In genomic region chr14:27507894-27508643, GRCm38 (mm10) we compare ENCODE assay signal across 8 mouse cellular contexts. TPM values are rescaled to one million over a fixed set of nuclear protein-coding genes. Genes with fewer than 3 reads are reported as not detected.
DNase-seq lines count a peak whose midpoint lies in the region; ATAC-seq and TF ChIP-seq lines count a peak whose summit lies in the region.

TSS of gene Ccdc66 (minus strand) at chr14:27508460.

- H3K27me3 ChIP-seq in CH12.LX (replicated peaks): no peaks in the 10 kb centered on the region
- no peaks in the 10 kb centered on the region for H3K27me3 ChIP-seq in forebrain, embryonic 12.5 days
- no peaks in the 10 kb centered on the region for H3K27me3 ChIP-seq in heart, postnatal 0 days (ENCODE audit: control insufficient read depth, insufficient read depth, low read length)
- H3K27me3 ChIP-seq in liver, embryonic 16.5 days (ENCODE audit: control insufficient read depth, insufficient read depth, low read depth, low read length): no peaks in the 10 kb centered on the region
- H3K27me3 ChIP-seq in neural tube, embryonic 13.5 days: no peaks in the 10 kb centered on the region
- no peaks in the 10 kb centered on the region for H3K27me3 ChIP-seq in testis, adult 2 months (ENCODE audit: control insufficient read depth, insufficient read depth, low read length)

- no peak for TF ChIP-seq RAD21 in CH12.LX (IDR thresholded peaks at IDR 0.05; ENCODE audit: low read depth, low read length)

- peak; percentile 99 for ATAC-seq in forebrain, embryonic 12.5 days (ENCODE audit: low FRiP score)
- ATAC-seq in heart, postnatal 0 days (ENCODE audit: insufficient read depth, low read depth): peak; percentile 98
- ATAC-seq in liver, embryonic 16.5 days (ENCODE audit: low read depth): peak; percentile 97
- peak; percentile 96 for ATAC-seq in neural tube, embryonic 13.5 days (ENCODE audit: low read depth)

- peak; percentile 93 for DNase-seq in CH12.LX (ENCODE audit: extremely low read depth)
- DNase-seq in c-Kit-positive CD71-positive TER-119-negative erythroid progenitor cells, embryonic 14.5 days (ENCODE audit: low read depth): peak; percentile 88
- DNase-seq in heart, postnatal 0 days (ENCODE audit: low spot score): peak; percentile 87
- peak; percentile 98 to 99 for DNase-seq in kidney, postnatal 4 days

- dilution Hi-C loops in CH12.LX (cut with MboI; ENCODE audit: extremely low pct_ligation_motif_present, extremely low pct_unique_long_range_greater_than_20kb, low sequenced_read_pairs): no loop called here

- under 1% methylated on average over 46 of the region's 51 CpGs for WGBS in forebrain, embryonic 12.5 days
- WGBS in heart, postnatal 0 days: under 1% methylated on average over 51 of the region's 51 CpGs
- under 1% methylated on average over 51 of the region's 51 CpGs for WGBS in liver, embryonic 16.5 days (ENCODE audit: insufficient replicate concordance)
- WGBS in neural tube, embryonic 13.5 days: under 1% methylated on average over 51 of the region's 51 CpGs

- peaks cover 0 to 23% of the 10 kb centered on the region in 2 experiments for H3K36me3 ChIP-seq in CH12.LX (replicated peaks in 1 of 2; ENCODE audit: control insufficient read depth in 1 of 2, insufficient read depth in 1 of 2, low read length in 1 of 2)
- no peaks in the 10 kb centered on the region; the same call in 1 of the 2 replicates for H3K36me3 ChIP-seq in forebrain, embryonic 12.5 days (replicated peaks)
- H3K36me3 ChIP-seq in heart, postnatal 0 days (replicated peaks; ENCODE audit: control insufficient read depth, insufficient read depth, low read length): no peaks in the 10 kb centered on the region
- H3K36me3 ChIP-seq in liver, embryonic 16.5 days (ENCODE audit: control insufficient read depth, insufficient read depth): no peaks in the 10 kb centered on the region
- H3K36me3 ChIP-seq in neural tube, embryonic 13.5 days: peaks cover 11% of the 10 kb centered on the region
- H3K36me3 ChIP-seq in testis, adult 2 months (ENCODE audit: control insufficient read depth, insufficient read depth, low read length): no peaks in the 10 kb centered on the region; the same call in 1 of the 2 replicates

- no peaks in the 10 kb centered on the region for H3K9me3 ChIP-seq in CH12.LX (replicated peaks; ENCODE audit: low read length)
- H3K9me3 ChIP-seq in forebrain, embryonic 12.5 days: no peaks in the 10 kb centered on the region
- H3K9me3 ChIP-seq in heart, postnatal 0 days (replicated peaks; ENCODE audit: control insufficient read depth, low read length): no peaks in the 10 kb centered on the region
- no peaks in the 10 kb centered on the region for H3K9me3 ChIP-seq in liver, embryonic 16.5 days (replicated peaks; ENCODE audit: control insufficient read depth, low read length)
- H3K9me3 ChIP-seq in neural tube, embryonic 13.5 days: no peaks in the 10 kb centered on the region

- no peak for TF ChIP-seq EP300 in CH12.LX (IDR thresholded peaks at IDR 0.05; ENCODE audit: low read length)
- TF ChIP-seq EP300 in heart, postnatal 0 days (IDR thresholded peaks at IDR 0.05; ENCODE audit: low read depth): 0 out of 2 replicates have a peak, but pooled peaks have one; percentile 55

- peak within 1 kb of the TSS; percentile 76 to 87 (median 83) for H3K4me3 ChIP-seq in CH12.LX (replicated peaks in 1 of 3; ENCODE audit: low read depth in 2 of 3, low read length in 2 of 3, poor library complexity in 1 of 3)
- H3K4me3 ChIP-seq in forebrain, embryonic 12.5 days (replicated peaks): peak within 1 kb of the TSS; percentile 79
- peak within 1 kb of the TSS; percentile 89 for H3K4me3 ChIP-seq in heart, postnatal 0 days (ENCODE audit: low read depth, low read length)
- peak within 1 kb of the TSS; percentile 82 for H3K4me3 ChIP-seq in liver, embryonic 16.5 days (ENCODE audit: low read depth, low read length)
- peak within 1 kb of the TSS; percentile 87 for H3K4me3 ChIP-seq in neural tube, embryonic 13.5 days
- peak within 1 kb of the TSS; percentile 86 for H3K4me3 ChIP-seq in testis, adult 2 months (ENCODE audit: control insufficient read depth, low read depth, low read length)

- peaks cover 0 to 17% of the 10 kb centered on the region in 2 experiments; a peak in 2 of 4 replicates for H3K4me1 ChIP-seq in CH12.LX (ENCODE audit: control insufficient read depth in 1 of 2, insufficient read depth in 2 of 2)
- H3K4me1 ChIP-seq in forebrain, embryonic 12.5 days: peaks cover 11% of the 10 kb centered on the region
- 0 out of 2 replicates have a peak, but pooled peaks cover 3% of the 10 kb centered on the region for H3K4me1 ChIP-seq in heart, postnatal 0 days (ENCODE audit: control insufficient read depth, insufficient read depth)
- peaks cover 4% of the 10 kb centered on the region for H3K4me1 ChIP-seq in liver, embryonic 16.5 days (ENCODE audit: control insufficient read depth, low read depth, low read length)
- H3K4me1 ChIP-seq in neural tube, embryonic 13.5 days (replicated peaks): peaks cover 17% of the 10 kb centered on the region
- H3K4me1 ChIP-seq in testis, adult 2 months (ENCODE audit: control insufficient read depth, insufficient read depth, low read length): peaks cover 5% of the 10 kb centered on the region; the same call in 1 of the 2 replicates

- in situ Hi-C loops in CH12.LX (cut with MboI; ENCODE audit: low pct_ligation_motif_present, low pct_unique_long_range_greater_than_20kb, low sequenced_read_pairs): no loop called here

- TF ChIP-seq CTCF in CH12.LX (conservative IDR thresholded peaks at IDR 0.05 in 1 of 2, IDR thresholded peaks at IDR 0.05 in 1 of 2; ENCODE audit: low read depth in 2 of 2, low read length in 2 of 2): no peak
- TF ChIP-seq CTCF in heart, postnatal 0 days (IDR thresholded peaks at IDR 0.05; ENCODE audit: low read depth): no peak
- TF ChIP-seq CTCF in testis, adult 2 months (IDR thresholded peaks at IDR 0.05; ENCODE audit: control insufficient read depth, insufficient read depth, insufficient replicate concordance, low read depth, low read length): no peak

- TF ChIP-seq POLR2A in CH12.LX (IDR thresholded peaks at IDR 0.05; ENCODE audit: low read depth, low read length): peak; percentile 73; the same call in 1 of the 2 replicates
- peak; percentile 77 for TF ChIP-seq POLR2A in testis, adult 2 months (IDR thresholded peaks at IDR 0.05; ENCODE audit: control insufficient read depth, low read depth, low read length)

- no peaks in the 10 kb centered on the region for H3K79me2 ChIP-seq in CH12.LX (replicated peaks; ENCODE audit: control insufficient read depth, extremely low read depth, insufficient read depth, poor library complexity, severe bottlenecking)

- no peak within 1 kb of the TSS for H3K27ac ChIP-seq in CH12.LX (ENCODE audit: insufficient read depth, low read depth)
- peak within 1 kb of the TSS; percentile 66 for H3K27ac ChIP-seq in forebrain, embryonic 12.5 days
- peak within 1 kb of the TSS; percentile 71 for H3K27ac ChIP-seq in heart, postnatal 0 days (ENCODE audit: low read depth)
- peak within 1 kb of the TSS; percentile 44 for H3K27ac ChIP-seq in liver, embryonic 16.5 days (ENCODE audit: low read length)
- peak within 1 kb of the TSS; percentile 78 for H3K27ac ChIP-seq in neural tube, embryonic 13.5 days (replicated peaks)
- H3K27ac ChIP-seq in testis, adult 2 months (ENCODE audit: control insufficient read depth, insufficient read depth, low read depth, low read length): peak within 1 kb of the TSS; percentile 90

- H3K9ac ChIP-seq in CH12.LX (ENCODE audit: insufficient read depth, low read depth): peak within 1 kb of the TSS; percentile 49
- peak within 1 kb of the TSS; percentile 80 for H3K9ac ChIP-seq in forebrain, embryonic 12.5 days
- peak within 1 kb of the TSS; percentile 67 for H3K9ac ChIP-seq in heart, postnatal 0 days (replicated peaks; ENCODE audit: low read depth, low read length)
- H3K9ac ChIP-seq in liver, embryonic 16.5 days (ENCODE audit: low read depth, low read length): peak within 1 kb of the TSS; percentile 75
- peak within 1 kb of the TSS; percentile 84 for H3K9ac ChIP-seq in neural tube, embryonic 13.5 days

- H3K4me2 ChIP-seq in CH12.LX (ENCODE audit: insufficient read depth, low read depth, poor library complexity, severe bottlenecking): peak within 1 kb of the TSS; percentile 98
- peak within 1 kb of the TSS; percentile 69 for H3K4me2 ChIP-seq in forebrain, embryonic 12.5 days
- H3K4me2 ChIP-seq in heart, postnatal 0 days (ENCODE audit: low read depth, low read length): peak within 1 kb of the TSS; percentile 69
- H3K4me2 ChIP-seq in liver, embryonic 16.5 days (ENCODE audit: low read depth, low read length): peak within 1 kb of the TSS; percentile 58
- H3K4me2 ChIP-seq in neural tube, embryonic 13.5 days: peak within 1 kb of the TSS; percentile 75

TF ChIP-seq in CH12.LX, 34 proteins besides CTCF, POLR2A, EP300 and RAD21 (continues in another document):
- TF ChIP-seq KAT2A (IDR thresholded peaks at IDR 0.05; ENCODE audit: insufficient replicate concordance, low read length) (no peak), ZKSCAN1 (IDR thresholded peaks at IDR 0.05; ENCODE audit: borderline replicate concordance, low read depth, low read length) (no peak), IRF4 (IDR thresholded peaks at IDR 0.05; ENCODE audit: low read depth, low read length) (peak; percentile 25; the same call in 1 of the 2 replicates), NRF1 (IDR thresholded peaks at IDR 0.05; ENCODE audit: low read depth, low read length) (peak; percentile 51; the same call in 1 of the 2 replicates), JUND (conservative IDR thresholded peaks at IDR 0.05; ENCODE audit: low read depth, low read length) (no peak), USF2 (conservative IDR thresholded peaks at IDR 0.05; ENCODE audit: low read depth, low read length) (no peak), MAX (IDR thresholded peaks at IDR 0.05; ENCODE audit: low read length) (no peak; the same call in 1 of the 2 replicates), ZMIZ1 (IDR thresholded peaks at IDR 0.05; ENCODE audit: low read depth, low read length) (peak; percentile 39; the same call in 1 of the 2 replicates), POLR2AphosphoS2 (IDR thresholded peaks at IDR 0.05; ENCODE audit: low read depth, low read length) (no peak), CHD2 (IDR thresholded peaks at IDR 0.05; ENCODE audit: low read length) (peak; percentile 92), SMC3 (IDR thresholded peaks at IDR 0.05; ENCODE audit: low read depth, low read length) (no peak; the same call in 1 of the 2 replicates), JUN (IDR thresholded peaks at IDR 0.05; ENCODE audit: insufficient read depth, low read depth, low read length) (no peak)

RNA-seq across cellular contexts. Expression of gene Ccdc66, which starts in this region (rescaled TPM):
- total RNA-seq in CH12.LX (2012; rRNA removed) (6.9 and 7.4 TPM in 2 replicates), CH12.LX (2014; rRNA removed) (9.0 and 9.2 TPM in 2 replicates)
- polyA plus RNA-seq in CH12.LX (2012; ENCODE audit: insufficient read length, low read depth): 19.9 and 20.1 TPM in 2 replicates
- 17.3 and 18.6 TPM in 2 replicates for polyA plus RNA-seq in forebrain, embryonic 12.5 days (2016; fragmentation: Nextera tagmentation; extraction: Ambion mirVana)
- total RNA-seq in heart, postnatal 0 days (2014; rRNA removed; ENCODE audit: low replicate concordance): 2.2 and 7.1 TPM in 2 replicates
- polyA plus RNA-seq in heart, postnatal 0 days (2015; fragmentation: Nextera tagmentation; extraction: Ambion mirVana): 4.8 and 5.6 TPM in 2 replicates
- 2.2 TPM in 2 replicates for polyA plus RNA-seq in liver, embryonic 16.5 days (2015; fragmentation: Nextera tagmentation; extraction: Ambion mirVana)
- polyA plus RNA-seq in neural tube, embryonic 13.5 days (2015; fragmentation: Nextera tagmentation; extraction: Ambion mirVana): 11.6 and 14.2 TPM in 2 replicates
- 6.5 and 8.0 TPM in 2 replicates for polyA plus RNA-seq in testis, adult 2 months (2012; rRNA removed)
